ENCODE assay signal across 21 mouse cellular contexts in genomic region chr6:22268677-22269076, GRCm38 (mm10). TPM values are rescaled to one million over a fixed set of nuclear protein-coding genes. Genes with fewer than 3 reads are reported as not detected.
DNase-seq lines count a peak whose midpoint lies in the region; ATAC-seq and TF ChIP-seq lines count a peak whose summit lies in the region.
"Had no signal": no experiment of that assay in that cellular context is flagged by ENCODE, and none has a peak within 500 bp of the region (broad histone marks: within the 10 kb centered on the region; RNA-seq: fewer than 3 reads in every experiment).

No protein-coding gene starts in this region.

- in situ Hi-C loops in CH12.LX (cut with MboI; ENCODE audit: low pct_ligation_motif_present, low pct_unique_long_range_greater_than_20kb, low sequenced_read_pairs) = no loop called here

- no peak for ATAC-seq in midbrain, embryonic 15.5 days (replicated peaks)
- ATAC-seq: activated CD4-positive, CD25-positive, alpha-beta regulatory T cell, adult 4 months; CD4-positive, CD25-positive, alpha-beta regulatory T cell, adult 4 months; Patski had no signal

- H3K27me3 ChIP-seq in CH12.LX (replicated peaks) = no peaks in the 10 kb centered on the region
- no peaks in the 10 kb centered on the region for H3K27me3 ChIP-seq in midbrain, embryonic 15.5 days (replicated peaks)
- H3K27me3 ChIP-seq: Patski had no signal

- peak overlapping the region; percentile 41 for H3K4me2 ChIP-seq in CH12.LX (ENCODE audit: insufficient read depth, low read depth, poor library complexity, severe bottlenecking)
- no peak overlapping the region for H3K4me2 ChIP-seq in midbrain, embryonic 15.5 days

- no peak overlapping the region for H3K4me3 ChIP-seq in CH12.LX (replicated peaks in 1 of 3; ENCODE audit: low read depth in 2 of 3, low read length in 2 of 3, poor library complexity in 1 of 3)
- H3K4me3 ChIP-seq in midbrain, embryonic 15.5 days = no peak overlapping the region

- no peak for TF ChIP-seq POLR2A in CH12.LX (IDR thresholded peaks at IDR 0.05; ENCODE audit: low read depth, low read length)

- TF ChIP-seq RAD21 in CH12.LX (IDR thresholded peaks at IDR 0.05; ENCODE audit: low read depth, low read length) = no peak

- peak overlapping the region; percentile 96 for H3K9ac ChIP-seq in CH12.LX (ENCODE audit: insufficient read depth, low read depth)
- H3K9ac ChIP-seq in midbrain, embryonic 15.5 days = no peak overlapping the region

- H3K4me1 ChIP-seq in CH12.LX (ENCODE audit: control insufficient read depth in 1 of 2, insufficient read depth in 2 of 2) = peaks cover 29 to 76% of the 10 kb centered on the region in 2 experiments
- no peaks in the 10 kb centered on the region for H3K4me1 ChIP-seq in midbrain, embryonic 15.5 days

- no peaks in the 10 kb centered on the region for H3K36me3 ChIP-seq in CH12.LX (replicated peaks in 1 of 2; ENCODE audit: control insufficient read depth in 1 of 2, insufficient read depth in 1 of 2, low read length in 1 of 2)
- no peaks in the 10 kb centered on the region for H3K36me3 ChIP-seq in midbrain, embryonic 15.5 days (replicated peaks)
- H3K36me3 ChIP-seq: G1E had no signal

- dilution Hi-C loops in CH12.LX (cut with MboI; ENCODE audit: extremely low pct_ligation_motif_present, extremely low pct_unique_long_range_greater_than_20kb, low sequenced_read_pairs) = no loop called here

- peak overlapping the region; percentile 100 for H3K27ac ChIP-seq in CH12.LX (ENCODE audit: insufficient read depth, low read depth)
- no peak overlapping the region for H3K27ac ChIP-seq in midbrain, embryonic 15.5 days

- 0 out of 2 replicates have a peak, but pooled peaks have one; percentile 43 for TF ChIP-seq EP300 in CH12.LX (IDR thresholded peaks at IDR 0.05; ENCODE audit: low read length)

- H3K9me3 ChIP-seq in CH12.LX (replicated peaks; ENCODE audit: low read length) = no peaks in the 10 kb centered on the region
- H3K9me3 ChIP-seq in midbrain, embryonic 15.5 days = no peaks in the 10 kb centered on the region
- H3K9me3 ChIP-seq: G1E had no signal

- H3K79me2 ChIP-seq in CH12.LX (replicated peaks; ENCODE audit: control insufficient read depth, extremely low read depth, insufficient read depth, poor library complexity, severe bottlenecking) = 0 out of 2 replicates have a peak, but pooled peaks cover 2% of the 10 kb centered on the region

- DNase-seq in CH12.LX (ENCODE audit: extremely low read depth) = no peak
- DNase-seq: adrenal gland, adult 2 months; adrenal gland, adult 8-10 months; adrenal gland, postnatal 10 days; adrenal gland, postnatal 14 days; adrenal gland, postnatal 25 days; adrenal gland, postnatal 36 days; B cell, adult 2 months; cerebellum, adult 11 months; cerebellum, adult 11-12 months; cerebellum, adult 18-20 months; cerebellum, adult 2 months; cerebellum, adult 8-10 months had no signal

- TF ChIP-seq CTCF in CH12.LX (conservative IDR thresholded peaks at IDR 0.05 in 1 of 2, IDR thresholded peaks at IDR 0.05 in 1 of 2; ENCODE audit: low read depth in 2 of 2, low read length in 2 of 2) = no peak

TF ChIP-seq in CH12.LX, 34 proteins besides CTCF, POLR2A, EP300 and RAD21:
- TF ChIP-seq ETS1 (conservative IDR thresholded peaks at IDR 0.05; ENCODE audit: low read depth, low read length) (0 out of 2 replicates have a peak, but pooled peaks have one; percentile 48), RCOR1 (conservative IDR thresholded peaks at IDR 0.05; ENCODE audit: low read depth, low read length) (no peak), GABPA (IDR thresholded peaks at IDR 0.05; ENCODE audit: insufficient replicate concordance, low read depth, low read length) (no peak), BHLHE40 (IDR thresholded peaks at IDR 0.05; ENCODE audit: low read depth, low read length) (peak; percentile 67), MAFK (IDR thresholded peaks at IDR 0.05; ENCODE audit: insufficient replicate concordance, low read length) (0 out of 2 replicates have a peak, but pooled peaks have one; percentile 43), E2F4 (IDR thresholded peaks at IDR 0.05; ENCODE audit: insufficient replicate concordance, low read depth, low read length) (no peak), MEF2A (IDR thresholded peaks at IDR 0.05; ENCODE audit: borderline replicate concordance, low read depth, low read length) (peak; percentile 76; the same call in 1 of the 2 replicates), CHD1 (IDR thresholded peaks at IDR 0.05; ENCODE audit: low read depth, low read length) (no peak), ZNF384 (IDR thresholded peaks at IDR 0.05; ENCODE audit: low read depth, low read length) (peak; percentile 85), KAT2A (IDR thresholded peaks at IDR 0.05; ENCODE audit: insufficient replicate concordance, low read length) (no peak)

RNA-seq across cellular contexts. Expression of gene Wnt16, which starts 19.4 kb away (rescaled TPM):
- total RNA-seq in CH12.LX (2012; rRNA removed) (47.4 and 71.1 TPM in 2 replicates), CH12.LX (2014; rRNA removed) (10.9 and 11.2 TPM in 2 replicates)
- 14.4 and 15.9 TPM in 2 replicates for polyA plus RNA-seq in CH12.LX (2012; ENCODE audit: insufficient read length, low read depth)
- polyA plus RNA-seq in midbrain, embryonic 15.5 days (2015; fragmentation: Nextera tagmentation; extraction: Ambion mirVana) = 0.77 TPM in 2 replicates
- total RNA-seq: adrenal gland, adult 18-20 months; adrenal gland, adult 2 months; adrenal gland, postnatal 25 days; G1E; MEL had no signal
- polyA plus RNA-seq: C2C12, G1E, Patski had no signal
